Mouse (Mus musculus): ENCODE data around the gene Rgs13.

Rgs13 gene

GRCm38 (mm10) chr1:144177166-144177565 lies at the start of gene Rgs13:
Gene Rgs13, minus strand, starts transcription at chr1:144177372.
- DNase-seq = no peak

- DNase-seq = no peak
These were observed 38.1 kb upstream of the Rgs13 start for GRCm38 (mm10) chr1:144215230-144215629.

- DNase-seq = no peak
These were observed 33.7 kb upstream of the Rgs13 start for GRCm38 (mm10) chr1:144210912-144211311.

GRCm38 (mm10) chr1:144206281-144207061 lies 29.3 kb upstream of the Rgs13 start:
- DNase-seq = no peak

- no peak for DNase-seq
These were observed 27.6 kb upstream of the Rgs13 start for GRCm38 (mm10) chr1:144204766-144205165.

- DNase-seq = no peak
These were observed 25.8 kb upstream of the Rgs13 start for GRCm38 (mm10) chr1:144202939-144203338.

- DNase-seq = no peak
These were observed 23.3 kb upstream of the Rgs13 start for GRCm38 (mm10) chr1:144200496-144200895.

- DNase-seq = no peak
These were observed 22.4 kb upstream of the Rgs13 start for GRCm38 (mm10) chr1:144199538-144199937.

GRCm38 (mm10) chr1:144197684-144198083 lies 20.5 kb upstream of the Rgs13 start:
- DNase-seq = peak; percentile 25 to 59

GRCm38 (mm10) chr1:144186655-144187396 lies 9.7 kb upstream of the Rgs13 start:
- no peak for DNase-seq

- DNase-seq = no peak
These were observed 8.0 kb upstream of the Rgs13 start for GRCm38 (mm10) chr1:144184955-144185715.

GRCm38 (mm10) chr1:144183622-144184021 lies 6.5 kb upstream of the Rgs13 start:
- DNase-seq = peak in 1 of 2 experiments; percentile 6

GRCm38 (mm10) chr1:144179559-144179958 lies 2.4 kb upstream of the Rgs13 start:
- no peak for DNase-seq

- no peak for DNase-seq
These were observed 1.2 kb upstream of the Rgs13 start for GRCm38 (mm10) chr1:144178281-144178957.

GRCm38 (mm10) chr1:144177620-144178019 lies 448 bp upstream of the Rgs13 start:
- DNase-seq = no peak

- DNase-seq = no peak
These were observed 2.4 kb downstream of the Rgs13 start for GRCm38 (mm10) chr1:144174760-144175159.

- DNase-seq = no peak
These were observed 3.6 kb downstream of the Rgs13 start for GRCm38 (mm10) chr1:144173568-144174036.

- no peak for DNase-seq
These were observed 8.3 kb downstream of the Rgs13 start for GRCm38 (mm10) chr1:144168921-144169320.

GRCm38 (mm10) chr1:144167761-144168160 lies 9.4 kb downstream of the Rgs13 start:
- no peak for DNase-seq

- no peak for DNase-seq
These were observed 10.3 kb downstream of the Rgs13 start for GRCm38 (mm10) chr1:144166897-144167296.

- no peak for DNase-seq
These were observed 10.9 kb downstream of the Rgs13 start for GRCm38 (mm10) chr1:144166275-144166674.

- no peak for DNase-seq
These were observed 24.6 kb downstream of the Rgs13 start for GRCm38 (mm10) chr1:144152526-144152925.

GRCm38 (mm10) chr1:144152184-144152525 lies 25.0 kb downstream of the Rgs13 start:
- no peak for DNase-seq
